Mouse (Mus musculus) adipocyte (in vitro differentiated cells): Measurements from ENCODE around the gene Klra2.
"Not testable (repeated sequence)": the region's sequence is repeated elsewhere in the genome, so short reads cannot be mapped to it uniquely, and the experiment has no call there.

ENCODE experiments used
- DNase-seq: peaks from one replicate; pipeline ENCODE4 v3.0.0-alpha.2; 2016; ENCODE audit warnings: low spot score

The Klra2 gene

GRCm38 (mm10) chr6:131247206-131247605 is at the start of gene Klra2:
Klra2 (minus strand) TSS chr6:131247362.
- no peak for DNase-seq

GRCm38 (mm10) chr6:131294435-131295112 is 47.4 kb upstream of the Klra2 start:
- DNase-seq, result no peak

- peak; percentile 14 for DNase-seq
Observed at GRCm38 (mm10) chr6:131293916-131294315, 46.8 kb upstream of the Klra2 start.

GRCm38 (mm10) chr6:131292991-131293788 is 46.0 kb upstream of the Klra2 start, which contains the start of gene Magohb:
Magohb (minus strand) TSS chr6:131293244.
- DNase-seq, result peak; percentile 73

- DNase-seq, result peak; percentile 49
Observed at GRCm38 (mm10) chr6:131292276-131292990, 45.3 kb upstream of the Klra2 start.

- DNase-seq, result peak; percentile 81
Observed at GRCm38 (mm10) chr6:131290430-131290829, 43.3 kb upstream of the Klra2 start.

- not testable (repeated sequence) for DNase-seq
Observed at GRCm38 (mm10) chr6:131278160-131278559, 31.0 kb upstream of the Klra2 start.

- no peak for DNase-seq
Observed at GRCm38 (mm10) chr6:131276659-131277058, 29.5 kb upstream of the Klra2 start.

GRCm38 (mm10) chr6:131272311-131272710 is 25.1 kb upstream of the Klra2 start:
- DNase-seq, result no peak

GRCm38 (mm10) chr6:131270312-131270711 is 23.1 kb upstream of the Klra2 start:
- DNase-seq, result no peak

- no peak for DNase-seq
Observed at GRCm38 (mm10) chr6:131269599-131269998, 22.4 kb upstream of the Klra2 start.

- DNase-seq, result no peak
Observed at GRCm38 (mm10) chr6:131264175-131264574, 17.0 kb upstream of the Klra2 start.

GRCm38 (mm10) chr6:131262778-131263177 is 15.6 kb upstream of the Klra2 start:
- DNase-seq, result no peak

GRCm38 (mm10) chr6:131262009-131262408 is 14.8 kb upstream of the Klra2 start:
- no peak for DNase-seq

- peak; percentile 64 for DNase-seq
Observed at GRCm38 (mm10) chr6:131245081-131245480, 2.1 kb downstream of the Klra2 start.
